Mouse (Mus musculus): Measurements from ENCODE around the gene Vmn1r191.
"Not testable (repeated sequence)": the region's sequence is repeated elsewhere in the genome, so short reads cannot be mapped to it uniquely, and the experiment has no call there.

The Vmn1r191 gene

DNA sequence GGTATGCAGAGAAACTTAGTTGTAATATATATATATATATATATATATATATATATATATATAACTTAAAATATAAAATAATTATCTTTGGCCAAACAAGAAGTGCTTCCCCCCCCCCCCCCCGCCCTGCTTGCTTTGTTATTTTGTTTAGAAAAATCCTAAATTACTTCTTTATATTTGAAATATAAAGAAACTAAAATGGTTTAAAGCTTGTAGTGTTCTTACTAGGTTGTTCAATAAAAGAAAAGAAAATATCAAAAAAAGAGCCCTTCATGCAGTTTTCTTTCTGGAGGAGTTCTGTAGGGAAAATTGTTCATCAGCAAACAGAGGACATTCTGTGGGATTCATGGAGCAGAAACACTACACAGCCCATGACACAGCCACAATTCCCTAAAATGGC lies at the start of gene Vmn1r191:
Gene Vmn1r191, minus strand, starts transcription at position 101 of the 400 bp plus-strand sequence.
- POLR2A ChIA-PET, result interaction anchor here in 1 of 4 experiments (0.6 kb wide), 1 partner anchor 913 kb away, joined by 6 read pairs; no protein-coding TSS in a partner anchor
- CTCF ChIA-PET, result no interaction called here

DNA sequence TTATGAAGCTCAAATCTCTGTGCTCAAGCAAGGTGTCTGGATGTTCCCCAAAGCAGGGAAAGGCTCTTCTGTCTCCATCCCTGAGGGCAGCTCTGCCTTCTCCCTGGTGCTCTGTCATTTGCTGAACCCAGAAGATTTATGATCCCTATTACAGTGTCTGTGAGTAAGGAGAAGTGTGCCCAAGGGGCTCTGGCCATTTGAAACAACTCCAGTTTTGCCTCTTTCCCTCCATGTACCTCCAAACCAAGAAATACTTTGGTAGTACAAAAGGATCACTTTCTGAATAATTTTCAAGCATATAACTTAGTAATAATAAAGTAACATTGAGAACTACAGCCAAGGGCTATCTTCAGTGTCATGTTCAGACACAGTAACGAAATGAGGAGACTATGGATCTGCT lies 39.3 kb upstream of the Vmn1r191 start, which contains the start of gene Vmn1r193:
Gene Vmn1r193, minus strand, starts transcription at position 101 of the 400 bp plus-strand sequence.
- CTCF ChIA-PET, POLR2A ChIA-PET: not testable (repeated sequence)

DNA sequence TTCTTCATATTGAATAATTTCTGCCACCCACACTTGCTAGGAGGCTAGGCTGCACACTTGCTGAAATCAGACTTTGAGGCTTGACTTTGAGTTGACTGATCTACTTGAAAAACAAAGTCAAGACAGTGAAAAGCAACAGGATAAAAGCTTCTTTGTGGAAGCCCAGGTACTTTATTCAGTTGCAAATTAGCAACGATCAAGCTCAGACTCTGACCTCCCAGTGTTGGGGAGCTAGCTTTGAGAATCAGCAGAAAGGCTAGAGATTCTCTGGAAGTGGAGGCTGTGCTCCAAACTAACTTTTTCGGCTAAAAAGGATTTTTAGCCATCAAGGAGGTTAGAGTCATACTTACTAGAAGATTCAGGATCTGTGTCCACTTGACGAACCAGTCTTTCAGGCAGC lies 9.0 kb upstream of the Vmn1r191 start:
- CTCF ChIA-PET, result not testable (repeated sequence)
- POLR2A ChIA-PET, result interaction anchor here in 1 of 4 experiments (0.6 kb wide), 1 partner anchor 1549 kb away, joined by 3 read pairs; no protein-coding TSS in a partner anchor

DNA sequence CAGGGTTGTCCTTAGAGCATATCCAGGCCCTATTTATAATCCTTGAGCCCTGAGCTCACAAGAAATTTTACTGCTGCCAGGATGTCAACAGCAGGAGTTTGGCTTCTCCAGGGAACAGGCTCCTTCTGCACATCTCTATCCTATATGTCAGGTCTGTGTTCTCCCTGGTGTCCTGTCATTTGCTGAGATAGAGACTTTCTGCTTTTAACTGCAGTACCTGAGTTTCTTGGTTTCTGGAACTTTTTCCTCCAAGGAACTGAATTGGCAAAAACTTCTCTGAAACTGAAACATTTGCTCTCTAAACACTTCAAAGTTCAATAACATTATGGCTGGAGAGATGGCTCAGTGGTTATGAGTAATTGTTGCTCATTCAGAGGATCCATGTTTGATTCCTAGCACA lies 7.3 kb upstream of the Vmn1r191 start, which contains the start of gene Vmn1r192:
Gene Vmn1r192, minus strand, starts transcription at position 101 of the 400 bp plus-strand sequence.
- POLR2A ChIA-PET, result no interaction called here
- CTCF ChIA-PET, result no interaction called here

DNA sequence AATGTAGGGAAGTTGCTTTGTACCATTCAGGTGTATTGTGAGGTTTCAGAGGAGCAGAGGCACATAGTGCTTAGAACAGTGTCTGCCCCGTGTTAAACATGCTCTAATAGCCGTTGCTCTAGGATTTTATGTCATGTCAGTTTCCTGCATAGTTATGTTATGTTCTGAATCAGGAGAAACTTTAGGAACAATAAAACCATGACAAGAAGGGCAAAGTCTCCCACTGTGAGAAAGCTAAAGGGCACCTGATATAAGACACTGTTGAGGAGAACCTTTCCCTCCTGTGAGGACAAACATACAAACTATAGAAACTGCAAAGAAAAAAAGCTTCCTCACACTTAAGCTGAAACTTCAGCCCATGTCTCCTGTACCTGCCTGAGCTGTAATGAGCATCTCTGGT lies 6.6 kb upstream of the Vmn1r191 start:
- ChIA-PET CTCF (no interaction called here), POLR2A (no interaction called here)

DNA sequence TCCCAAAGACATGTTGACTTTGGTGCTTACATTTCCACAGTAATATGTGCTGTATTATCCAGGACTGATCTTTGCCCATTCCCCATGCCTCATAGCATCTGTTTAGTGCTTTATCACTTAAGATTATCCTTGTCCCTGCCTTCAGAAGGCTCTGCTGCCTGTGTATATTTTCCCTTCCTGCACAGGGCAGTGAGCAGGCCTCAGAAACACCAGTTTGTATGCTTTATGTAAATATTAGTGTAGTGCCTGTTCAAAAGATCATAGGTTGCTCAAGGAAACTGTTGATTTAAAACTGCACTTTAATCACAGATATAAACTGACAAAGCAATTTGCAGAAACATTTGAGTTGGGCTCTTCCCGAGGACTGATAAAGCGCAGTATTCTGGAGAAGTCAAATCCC lies 5.5 kb upstream of the Vmn1r191 start:
- ChIA-PET POLR2A (no interaction called here), CTCF (no interaction called here)

DNA sequence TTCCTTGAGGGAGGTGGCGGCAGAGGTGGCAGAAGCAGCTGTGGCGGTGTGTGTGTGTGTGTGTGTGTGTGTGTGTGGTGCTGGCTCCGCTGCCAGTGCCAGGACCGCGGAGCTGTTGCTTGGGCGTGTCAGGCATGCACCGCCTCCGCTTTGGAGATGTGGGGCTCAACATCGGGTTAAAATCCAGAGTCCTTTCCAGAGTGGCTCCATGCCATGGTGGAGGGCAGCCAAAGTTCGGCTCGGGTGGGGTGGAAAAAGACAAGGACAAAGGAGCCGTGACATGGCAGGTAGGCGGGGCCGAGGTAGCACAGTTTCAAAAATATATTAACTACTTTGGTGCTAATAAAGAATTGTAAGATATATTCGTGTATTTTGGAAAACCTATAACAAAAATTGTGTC lies 15.4 kb downstream of the Vmn1r191 start:
- ChIA-PET POLR2A (interaction anchor here in 1 of 4 experiments (0.7 kb wide), 1 partner anchor 1136 kb away, joined by 3 read pairs; no protein-coding TSS in a partner anchor), CTCF (no interaction called here)

DNA sequence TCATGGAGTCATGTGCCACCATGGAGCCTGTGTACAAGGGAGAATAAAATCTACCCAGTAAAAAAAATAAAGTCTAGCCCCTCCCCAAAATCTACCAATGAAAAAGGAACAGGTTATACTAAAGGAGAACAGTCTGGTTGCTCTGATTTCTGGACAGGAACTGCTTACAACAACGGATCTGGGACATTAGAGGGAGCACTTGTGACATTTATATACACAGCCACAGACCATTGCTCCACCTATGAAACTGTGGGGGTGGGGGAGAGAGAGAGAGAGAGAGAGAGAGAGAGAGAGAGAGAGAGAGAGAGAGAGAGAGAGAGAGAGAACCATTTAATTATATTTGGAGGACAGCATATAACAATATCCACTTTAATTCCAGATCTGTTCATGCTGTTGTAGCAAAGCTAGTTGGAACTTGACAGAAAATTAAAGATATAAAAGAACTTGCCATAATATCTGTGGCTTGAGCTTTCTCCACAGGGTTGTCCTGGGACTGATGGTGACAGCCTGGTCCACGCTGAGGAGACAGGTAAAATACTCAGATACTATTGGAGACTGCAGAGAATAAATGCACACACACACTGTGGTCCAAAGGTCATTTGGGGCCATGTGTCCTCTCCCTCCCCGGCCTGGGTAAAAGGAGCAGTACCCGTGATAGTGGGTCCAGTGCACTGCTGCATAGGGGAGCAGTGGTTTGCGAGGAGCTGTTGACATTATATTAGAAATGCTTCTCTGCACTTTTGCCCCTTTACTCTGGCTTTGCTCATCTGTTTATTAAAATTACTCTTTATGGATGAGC lies 47.1 kb downstream of the Vmn1r191 start:
- CTCF ChIA-PET, result not testable (repeated sequence)

More for the DNA sequence above, 47.1 kb downstream of the Vmn1r191 start:
- POLR2A ChIA-PET, result not testable (repeated sequence)

All from embryonic stem cell, embryonic (primary cell).